Mouse (Mus musculus): ENCODE measurements around the gene Gm17949. TPM values are rescaled to one million over a fixed set of nuclear protein-coding genes. Genes with fewer than 3 reads are reported as not detected.

The Gm17949 gene
- polyA plus RNA-seq, 1 experiment, result 0.04 TPM

GRCm38 (mm10) chr17:57003994-57004393 lies 7.3 kb upstream of the Gm17949 start:
- no peak overlapping the region for H3K4me2 ChIP-seq (ENCODE audit: low read depth)
- TF ChIP-seq POLR2A (IDR thresholded peaks at IDR 0.05; ENCODE audit: insufficient read length, low read depth) (no peak), SRF (IDR thresholded peaks at IDR 0.05; ENCODE audit: control insufficient read depth, insufficient read length, low read depth) (no peak), USF1 (IDR thresholded peaks at IDR 0.05; ENCODE audit: low read depth) (no peak), TCF3 (IDR thresholded peaks at IDR 0.05; ENCODE audit: insufficient read length, low read depth) (no peak), REST (IDR thresholded peaks at IDR 0.05; ENCODE audit: insufficient read depth, insufficient read length) (no peak), CEBPB (IDR thresholded peaks at IDR 0.05; ENCODE audit: insufficient read depth, poor library complexity, severe bottlenecking) (no peak)
- H3K79me2 ChIP-seq (ENCODE audit: control insufficient read depth, insufficient read depth), result no peaks in the 10 kb centered on the region
- H3K36me3 ChIP-seq (ENCODE audit: control insufficient read depth, insufficient read depth), result peaks cover 10% of the 10 kb centered on the region
- H3K27me3 ChIP-seq (ENCODE audit: control insufficient read depth, insufficient read depth, insufficient read length), result no peaks in the 10 kb centered on the region
- no peak overlapping the region for H3ac ChIP-seq (ENCODE audit: control insufficient read depth, insufficient read length)
- H3K4me3 ChIP-seq, result no peak overlapping the region

GRCm38 (mm10) chr17:57007137-57007905 lies 3.9 kb upstream of the Gm17949 start:
- Histone ChIP-seq H3ac (ENCODE audit: control insufficient read depth, insufficient read length) (no peak overlapping the region), H3K36me3 (ENCODE audit: control insufficient read depth, insufficient read depth) (peaks cover 10% of the 10 kb centered on the region), H3K4me3 (no peak overlapping the region), H3K4me2 (ENCODE audit: low read depth) (no peak overlapping the region), H3K27me3 (ENCODE audit: control insufficient read depth, insufficient read depth, insufficient read length) (no peaks in the 10 kb centered on the region), H3K79me2 (ENCODE audit: control insufficient read depth, insufficient read depth) (peaks cover 18% of the 10 kb centered on the region)
- TF ChIP-seq SRF (IDR thresholded peaks at IDR 0.05; ENCODE audit: control insufficient read depth, insufficient read length, low read depth) (no peak), MAX (IDR thresholded peaks at IDR 0.05; ENCODE audit: low read depth) (no peak), E2F4 (IDR thresholded peaks at IDR 0.05; ENCODE audit: insufficient read depth) (no peak), MYOG (IDR thresholded peaks at IDR 0.05; ENCODE audit: control insufficient read depth in 1 of 3, insufficient read depth in 1 of 3, insufficient read length in 2 of 3, low read depth in 2 of 3) (no peak), POLR2A (IDR thresholded peaks at IDR 0.05; ENCODE audit: insufficient read length, low read depth) (no peak), CEBPB (IDR thresholded peaks at IDR 0.05; ENCODE audit: insufficient read depth, poor library complexity, severe bottlenecking) (no peak), USF1 (IDR thresholded peaks at IDR 0.05; ENCODE audit: low read depth) (no peak), POLR2AphosphoS2 (IDR thresholded peaks at IDR 0.05; ENCODE audit: insufficient read length, low read depth) (no peak), MYOD1 (IDR thresholded peaks at IDR 0.05; ENCODE audit: control insufficient read depth in 1 of 3, insufficient read length in 2 of 3, low read depth in 2 of 3) (no peak), REST (IDR thresholded peaks at IDR 0.05; ENCODE audit: insufficient read depth, insufficient read length) (no peak), TCF12 (IDR thresholded peaks at IDR 0.05; ENCODE audit: insufficient read depth, poor library complexity, severe bottlenecking) (no peak), TCF3 (IDR thresholded peaks at IDR 0.05; ENCODE audit: insufficient read length, low read depth) (no peak)

- no peaks in the 10 kb centered on the region for H3K27me3 ChIP-seq (ENCODE audit: control insufficient read depth, insufficient read depth, insufficient read length)
- H3K79me2 ChIP-seq (ENCODE audit: control insufficient read depth, insufficient read depth), result peaks cover 18% of the 10 kb centered on the region
- H3K4me3 ChIP-seq, result peak overlapping the region; percentile 87
- peak overlapping the region; percentile 39 for H3ac ChIP-seq (ENCODE audit: control insufficient read depth, insufficient read length)
- peaks cover 9% of the 10 kb centered on the region for H3K36me3 ChIP-seq (ENCODE audit: control insufficient read depth, insufficient read depth)
- TF ChIP-seq REST (IDR thresholded peaks at IDR 0.05; ENCODE audit: insufficient read depth, insufficient read length) (no peak), E2F4 (IDR thresholded peaks at IDR 0.05; ENCODE audit: insufficient read depth) (no peak)
- peak overlapping the region; percentile 94 for H3K4me2 ChIP-seq (ENCODE audit: low read depth)
Measured at GRCm38 (mm10) chr17:57010911-57011235, 396 bp upstream of the Gm17949 start.

- H3K4me2 ChIP-seq (ENCODE audit: low read depth), result peak overlapping the region; percentile 82
- peak overlapping the region; percentile 87 for H3K4me3 ChIP-seq
- TF ChIP-seq REST (IDR thresholded peaks at IDR 0.05; ENCODE audit: insufficient read depth, insufficient read length), result no peak
- no peak for TF ChIP-seq POLR2A (IDR thresholded peaks at IDR 0.05; ENCODE audit: insufficient read length, low read depth)
- TF ChIP-seq TCF3 (IDR thresholded peaks at IDR 0.05; ENCODE audit: insufficient read length, low read depth), result no peak
- no peak for TF ChIP-seq MYOD1 (IDR thresholded peaks at IDR 0.05; ENCODE audit: control insufficient read depth in 1 of 3, insufficient read length in 2 of 3, low read depth in 2 of 3)
Measured at GRCm38 (mm10) chr17:57012245-57012795, 1.1 kb downstream of the Gm17949 start.

GRCm38 (mm10) chr17:57019693-57020092 lies 8.4 kb downstream of the Gm17949 start:
- Histone ChIP-seq H3K4me3 (no peak overlapping the region), H3K4me2 (ENCODE audit: low read depth) (no peak overlapping the region), H3K27me3 (ENCODE audit: control insufficient read depth, insufficient read depth, insufficient read length) (no peaks in the 10 kb centered on the region), H3K79me2 (ENCODE audit: control insufficient read depth, insufficient read depth) (no peaks in the 10 kb centered on the region), H3ac (ENCODE audit: control insufficient read depth, insufficient read length) (no peak overlapping the region), H3K36me3 (ENCODE audit: control insufficient read depth, insufficient read depth) (peaks cover under 1% of the 10 kb centered on the region)
- TF ChIP-seq REST (IDR thresholded peaks at IDR 0.05; ENCODE audit: insufficient read depth, insufficient read length) (no peak), CEBPB (IDR thresholded peaks at IDR 0.05; ENCODE audit: insufficient read depth, poor library complexity, severe bottlenecking) (no peak)

More at GRCm38 (mm10) chr17:57012245-57012795, 1.1 kb downstream of the Gm17949 start:
- H3K27me3 ChIP-seq (ENCODE audit: control insufficient read depth, insufficient read depth, insufficient read length), result no peaks in the 10 kb centered on the region
- H3ac ChIP-seq (ENCODE audit: control insufficient read depth, insufficient read length), result peak overlapping the region; percentile 39
- H3K36me3 ChIP-seq (ENCODE audit: control insufficient read depth, insufficient read depth), result peaks cover 3% of the 10 kb centered on the region
- peaks cover 18% of the 10 kb centered on the region for H3K79me2 ChIP-seq (ENCODE audit: control insufficient read depth, insufficient read depth)
